Mouse (Mus musculus) midbrain, embryonic 15.5 days (tissue): ENCODE measurements at regions not wholly inside any gene's neighbourhood (a gene's known extent, or its start where the extent isn't known, plus 50 kb on each side); places are given as distances from the start of the nearest gene placed in this dataset.
A peak's percentile ranks its signal among the peaks of the same experiment; 100 is the strongest.

Source experiments
- ATAC-seq: fragments of 200-750 bp; cut with Nextera tagmentation; replicated peaks from 2 replicates; pipeline ENCODE4 v1.8.0; 2017; ENCODE audit warnings: moderate TSS enrichment
- H3K27ac ChIP-seq: fragments of 300-500 bp; sonication (generic); 2 replicates; pipeline ENCODE4 v1.5.1; 2015; ENCODE audit warnings: mild to moderate bottlenecking, inconsistent platforms
- H3K27me3 ChIP-seq: fragments of 300-500 bp; sonication (generic); replicated peaks from 2 replicates; pipeline ENCODE4 v1.6.1; 2015; ENCODE audit warnings: inconsistent platforms
- H3K36me3 ChIP-seq: fragments of 300-500 bp; sonication (generic); replicated peaks from 2 replicates; pipeline ENCODE4 v1.6.1; 2015; ENCODE audit warnings: inconsistent platforms
- H3K4me1 ChIP-seq: fragments of 300-500 bp; sonication (generic); 2 replicates; pipeline ENCODE4 v1.6.1; 2015; ENCODE audit warnings: inconsistent platforms
- H3K4me2 ChIP-seq: fragments of 300-500 bp; sonication (generic); 2 replicates; pipeline ENCODE4 v1.6.1; 2015; ENCODE audit warnings: inconsistent platforms, mild to moderate bottlenecking, moderate library complexity
- H3K4me3 ChIP-seq: fragments of 300-500 bp; sonication (generic); 2 replicates; pipeline ENCODE4 v1.5.1; 2015; ENCODE audit warnings: mild to moderate bottlenecking, inconsistent platforms
- H3K9ac ChIP-seq: fragments of 300-500 bp; sonication (generic); 2 replicates; pipeline ENCODE4 v1.6.1; 2015; ENCODE audit warnings: mild to moderate bottlenecking, inconsistent platforms
- H3K9me3 ChIP-seq: fragments of 300-500 bp; sonication (generic); 2 replicates; pipeline ENCODE4 v1.6.1; 2016; ENCODE audit warnings: inconsistent platforms
- WGBS: fragments of 180-500 bp; shearing (Covaris S2); methylation state at CpG from one replicate; pipeline ENCODE4 v1.1.7; 2015; ENCODE audit warnings: mixed read lengths; 5-methylcytosine and 5-hydroxymethylcytosine counted together

- H3K36me3 ChIP-seq: no peaks in the 10 kb centered on the region
- H3K9me3 ChIP-seq: no peaks in the 10 kb centered on the region
- H3K4me2 ChIP-seq: no peak overlapping the region
- H3K27ac ChIP-seq: no peak overlapping the region
- no peak for ATAC-seq
- WGBS: 71% methylated on average over 4 of the region's 4 CpGs
- H3K27me3 ChIP-seq: no peaks in the 10 kb centered on the region
- no peaks in the 10 kb centered on the region for H3K4me1 ChIP-seq
- H3K4me3 ChIP-seq: no peak overlapping the region
- no peak overlapping the region for H3K9ac ChIP-seq
Measured at GRCm38 (mm10) chr2:10307376-10307775, 62.9 kb upstream of the Sfmbt2 start.

GRCm38 (mm10) chr2:10309656-10310055 is 60.7 kb upstream of the Sfmbt2 start:
- Histone ChIP-seq H3K36me3 (no peaks in the 10 kb centered on the region), H3K27me3 (no peaks in the 10 kb centered on the region), H3K9ac (no peak overlapping the region), H3K27ac (no peak overlapping the region), H3K4me3 (no peak overlapping the region), H3K9me3 (no peaks in the 10 kb centered on the region), H3K4me2 (no peak overlapping the region), H3K4me1 (peaks cover 3% of the 10 kb centered on the region; the same call in 1 of the 2 replicates)
- ATAC-seq: no peak
- 77% methylated on average over 5 of the region's 5 CpGs for WGBS

DNA sequence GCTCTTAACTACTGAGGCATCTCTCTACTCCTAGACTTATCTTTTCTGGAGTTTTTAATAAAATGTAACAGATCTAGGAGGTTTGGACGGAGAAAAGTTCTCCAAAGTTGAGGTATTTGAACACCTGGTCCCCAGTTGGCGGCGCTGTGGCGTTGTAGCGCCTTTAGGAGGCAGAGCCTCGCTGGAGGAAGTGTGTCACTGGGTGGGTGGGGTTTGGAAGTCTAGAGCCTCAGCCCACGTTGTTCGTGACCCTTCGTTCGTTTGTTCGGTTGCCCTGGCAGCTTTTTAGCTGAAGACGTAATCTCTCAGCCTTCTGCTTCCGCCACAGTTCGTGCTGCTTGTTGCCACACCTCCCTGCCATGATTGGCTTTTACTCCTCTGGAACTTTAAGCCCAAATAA is 58.6 kb upstream of the Sfmbt2 start:
- H3K27me3 ChIP-seq: no peaks in the 10 kb centered on the region
- ATAC-seq: no peak
- no peak overlapping the region for H3K4me3 ChIP-seq
- WGBS: 78% methylated on average over 14 of the region's 14 CpGs
- H3K4me2 ChIP-seq: no peak overlapping the region
- H3K4me1 ChIP-seq: peaks cover 3% of the 10 kb centered on the region; the same call in 1 of the 2 replicates
- H3K9ac ChIP-seq: no peak overlapping the region
- H3K27ac ChIP-seq: no peak overlapping the region
- no peaks in the 10 kb centered on the region for H3K36me3 ChIP-seq
- H3K9me3 ChIP-seq: no peaks in the 10 kb centered on the region

- peak; percentile 71 for ATAC-seq
- Histone ChIP-seq H3K4me1 (peaks cover 3% of the 10 kb centered on the region; the same call in 1 of the 2 replicates), H3K27ac (no peak overlapping the region), H3K4me3 (no peak overlapping the region), H3K9me3 (no peaks in the 10 kb centered on the region), H3K9ac (no peak overlapping the region), H3K4me2 (no peak overlapping the region), H3K36me3 (no peaks in the 10 kb centered on the region), H3K27me3 (no peaks in the 10 kb centered on the region)
- 60% methylated on average over 7 of the region's 7 CpGs for WGBS
Measured at GRCm38 (mm10) chr2:10312398-10312797, 57.9 kb upstream of the Sfmbt2 start.

DNA sequence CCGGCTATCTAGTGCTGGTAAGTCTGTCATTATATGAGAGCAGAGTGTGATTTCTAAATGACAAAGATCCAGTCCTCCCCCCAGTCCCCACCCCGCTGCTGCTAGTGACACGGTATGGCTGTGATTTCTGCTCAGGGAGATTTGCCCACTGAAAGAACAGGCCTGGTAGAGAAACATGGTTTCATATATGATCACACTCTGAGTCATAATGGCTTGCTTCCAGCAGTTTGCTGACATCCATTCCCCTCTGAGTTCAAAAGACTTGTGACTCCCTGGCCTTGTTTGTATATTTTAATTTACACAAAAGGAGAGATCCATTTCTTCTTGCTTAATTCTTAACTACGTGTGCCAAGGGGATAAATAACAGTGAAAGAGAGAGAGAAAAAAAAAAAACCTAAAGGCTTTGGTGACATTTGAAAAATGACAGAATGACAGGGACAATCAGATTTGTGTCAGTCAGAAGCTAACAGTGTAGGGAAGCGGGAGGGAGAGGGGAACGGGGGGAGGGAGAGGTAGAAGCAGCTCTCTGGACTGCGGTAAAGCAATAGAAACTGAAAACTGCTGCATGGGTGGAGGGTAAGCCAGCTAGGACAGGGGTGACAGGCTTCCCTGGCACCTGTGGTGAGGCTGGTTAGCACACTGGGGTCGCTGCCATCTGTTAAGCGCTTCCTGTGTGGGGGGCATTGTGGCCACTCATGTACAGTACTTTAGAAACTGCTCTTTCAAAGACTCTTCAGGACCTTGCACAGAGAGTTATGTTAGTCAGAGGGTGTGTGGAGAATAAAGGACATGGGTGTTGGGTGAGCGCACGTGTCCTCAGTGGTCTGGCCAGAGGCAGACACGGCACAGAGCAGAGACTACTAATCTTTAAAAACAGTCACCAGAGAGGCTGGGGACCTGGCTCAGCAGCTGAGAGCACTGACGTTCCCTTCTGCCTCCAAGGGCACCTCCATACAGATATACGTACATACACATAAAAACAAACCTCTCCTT is 55.8 kb upstream of the Sfmbt2 start:
- H3K27me3 ChIP-seq: no peaks in the 10 kb centered on the region

GRCm38 (mm10) chr2:10316347-10316746 is 54.0 kb upstream of the Sfmbt2 start:
- ATAC-seq: no peak
- Histone ChIP-seq H3K27me3 (no peaks in the 10 kb centered on the region), H3K36me3 (no peaks in the 10 kb centered on the region), H3K4me2 (no peak overlapping the region), H3K27ac (no peak overlapping the region), H3K4me3 (no peak overlapping the region), H3K4me1 (peaks cover 3% of the 10 kb centered on the region; the same call in 1 of the 2 replicates), H3K9ac (no peak overlapping the region), H3K9me3 (no peaks in the 10 kb centered on the region)
- WGBS: 92% methylated on average over 5 of the region's 5 CpGs

More for the DNA sequence above, 55.8 kb upstream of the Sfmbt2 start:
- ATAC-seq: peak; percentile 18; the same call in 1 of the 2 replicates
- H3K36me3 ChIP-seq: no peaks in the 10 kb centered on the region
- no peaks in the 10 kb centered on the region for H3K9me3 ChIP-seq
- peaks cover 3% of the 10 kb centered on the region; the same call in 1 of the 2 replicates for H3K4me1 ChIP-seq
- H3K4me2 ChIP-seq: no peak overlapping the region
- 51% methylated on average over 14 of the region's 14 CpGs for WGBS
- no peak overlapping the region for H3K4me3 ChIP-seq
- H3K9ac ChIP-seq: no peak overlapping the region
- H3K27ac ChIP-seq: no peak overlapping the region

DNA sequence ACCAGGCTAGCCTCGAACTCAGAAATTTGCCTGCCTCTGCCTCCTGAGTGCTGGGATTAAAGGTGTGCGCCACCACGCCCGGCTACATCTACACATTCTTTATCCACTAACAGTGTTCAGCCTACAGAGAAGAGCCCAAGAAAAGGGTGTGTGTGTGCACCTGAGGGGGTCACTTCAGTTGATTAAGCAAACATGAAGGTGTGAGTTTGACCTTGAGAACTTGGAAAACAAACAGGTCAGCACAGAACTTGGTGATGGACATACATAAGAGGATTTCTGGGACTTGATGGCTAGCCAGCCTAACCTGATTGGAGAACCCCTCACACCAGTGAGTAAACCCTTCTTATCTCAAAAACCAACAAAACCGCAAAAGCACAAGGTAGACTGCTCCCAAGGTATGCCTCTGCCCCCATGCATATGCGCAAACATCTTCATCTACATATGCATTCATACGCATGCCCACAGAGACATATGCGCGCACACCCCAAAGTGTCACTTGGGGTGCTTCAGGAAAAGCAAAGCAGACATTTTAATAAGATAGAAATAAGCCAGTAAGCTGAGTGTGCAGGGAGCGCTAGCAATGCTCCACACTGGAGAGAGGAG is 52.0 kb upstream of the Sfmbt2 start:
- no peak overlapping the region for H3K4me3 ChIP-seq
- H3K4me2 ChIP-seq: no peak overlapping the region
- no peak overlapping the region for H3K9ac ChIP-seq
- WGBS: 92% methylated on average over 10 of the region's 10 CpGs
- H3K27ac ChIP-seq: no peak overlapping the region
- H3K27me3 ChIP-seq: no peaks in the 10 kb centered on the region
- ATAC-seq: no peak
- H3K9me3 ChIP-seq: no peaks in the 10 kb centered on the region
- peaks cover 3% of the 10 kb centered on the region; the same call in 1 of the 2 replicates for H3K4me1 ChIP-seq
- H3K36me3 ChIP-seq: no peaks in the 10 kb centered on the region
